8 mouse cellular contexts compared by ENCODE assay signal in the genomic region with DNA sequence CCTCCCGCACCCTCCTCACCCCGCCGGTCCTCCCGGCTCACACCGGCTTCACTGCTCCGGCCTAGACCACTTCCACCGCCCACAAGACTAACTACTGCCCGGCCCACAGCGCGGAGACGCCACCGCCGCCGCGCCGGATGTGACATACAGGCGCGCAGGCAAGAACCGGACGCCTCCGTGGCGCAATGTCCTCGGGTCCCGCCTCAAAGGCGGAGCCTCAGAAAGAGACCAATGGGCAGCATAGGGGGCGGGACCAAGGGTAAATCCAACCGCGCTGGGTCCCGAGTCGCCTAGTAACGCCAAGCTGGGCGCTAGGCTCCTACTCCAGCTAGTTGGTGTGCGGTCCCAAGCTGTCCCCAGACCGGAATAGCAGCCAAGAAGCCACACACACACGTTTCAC. TPM values are rescaled to one million over a fixed set of nuclear protein-coding genes. Genes with fewer than 3 reads are reported as not detected.
DNase-seq lines count a peak whose midpoint lies in the region; ATAC-seq and TF ChIP-seq lines count a peak whose summit lies in the region.

Gene Zbtb48 (minus strand): TSS at position 148 of the 400 bp plus-strand sequence.

- no peaks in the 10 kb centered on the region for H3K9me3 ChIP-seq in heart, embryonic 12.5 days (replicated peaks)
- H3K9me3 ChIP-seq in kidney, postnatal 0 days (replicated peaks; ENCODE audit: low read length) = no peaks in the 10 kb centered on the region
- no peaks in the 10 kb centered on the region for H3K9me3 ChIP-seq in liver, embryonic 11.5 days (ENCODE audit: control insufficient read depth, low read length)
- no peaks in the 10 kb centered on the region for H3K9me3 ChIP-seq in stomach, embryonic 14.5 days (ENCODE audit: control insufficient read depth, low read depth, low read length)

- peak within 1 kb of the TSS; percentile 79 for H3K4me3 ChIP-seq in heart, embryonic 12.5 days
- peak within 1 kb of the TSS; percentile 66 for H3K4me3 ChIP-seq in kidney, postnatal 0 days (replicated peaks; ENCODE audit: low read depth, low read length)
- H3K4me3 ChIP-seq in liver, embryonic 11.5 days (ENCODE audit: low read depth, low read length) = peak within 1 kb of the TSS; percentile 79
- peak within 1 kb of the TSS; percentile 63 for H3K4me3 ChIP-seq in stomach, embryonic 14.5 days (ENCODE audit: low read depth, low read length)

- H3K4me2 ChIP-seq in heart, embryonic 12.5 days = peak within 1 kb of the TSS; percentile 95
- peak within 1 kb of the TSS; percentile 75 for H3K4me2 ChIP-seq in kidney, postnatal 0 days (ENCODE audit: low read length)
- peak within 1 kb of the TSS; percentile 98 for H3K4me2 ChIP-seq in liver, embryonic 11.5 days
- H3K4me2 ChIP-seq in stomach, embryonic 14.5 days (replicated peaks; ENCODE audit: low read depth, low read length) = peak within 1 kb of the TSS; percentile 86

- DNase-seq in CD4-positive helper T cell, adult 2 months (ENCODE audit: low read depth, low spot score) = peak; percentile 96
- peak; percentile 92 for DNase-seq in brain, embryonic 18.5 days (ENCODE audit: low read depth, low spot score)
- peak; percentile 99 for DNase-seq in kidney, postnatal 0 days (ENCODE audit: low spot score)
- peak; percentile 91 for DNase-seq in liver, embryonic 11.5 days (ENCODE audit: low spot score)
- peak; percentile 96 for DNase-seq in naive thymus-derived CD4-positive, alpha-beta T cell, adult 2 months (ENCODE audit: low read depth)

- H3K4me1 ChIP-seq in heart, embryonic 12.5 days (replicated peaks) = peaks cover 44% of the 10 kb centered on the region
- H3K4me1 ChIP-seq in kidney, postnatal 0 days (replicated peaks; ENCODE audit: insufficient read depth, low read length) = peaks cover 22% of the 10 kb centered on the region
- H3K4me1 ChIP-seq in liver, embryonic 11.5 days (replicated peaks; ENCODE audit: control insufficient read depth, insufficient read depth, low read length) = peaks cover 30% of the 10 kb centered on the region
- peaks cover 24% of the 10 kb centered on the region for H3K4me1 ChIP-seq in stomach, embryonic 14.5 days (ENCODE audit: control insufficient read depth, insufficient read depth, low read length)

- TF ChIP-seq CTCF in kidney, postnatal 0 days (IDR thresholded peaks at IDR 0.05; ENCODE audit: low read depth) = no peak

- H3K36me3 ChIP-seq in heart, embryonic 12.5 days = peaks cover 20% of the 10 kb centered on the region
- H3K36me3 ChIP-seq in kidney, postnatal 0 days (ENCODE audit: insufficient read depth, low read length) = no peaks in the 10 kb centered on the region
- H3K36me3 ChIP-seq in liver, embryonic 11.5 days (ENCODE audit: control insufficient read depth, insufficient read depth, low read length) = peaks cover 9% of the 10 kb centered on the region; the same call in 1 of the 2 replicates
- peaks cover 9% of the 10 kb centered on the region for H3K36me3 ChIP-seq in stomach, embryonic 14.5 days (ENCODE audit: control insufficient read depth, insufficient read depth, low read length)

- peak within 1 kb of the TSS; percentile 59; the same call in 1 of the 2 replicates for H3K27ac ChIP-seq in heart, embryonic 12.5 days (ENCODE audit: poor library complexity, severe bottlenecking)
- H3K27ac ChIP-seq in kidney, postnatal 0 days = peak within 1 kb of the TSS; percentile 76
- peak within 1 kb of the TSS; percentile 75 for H3K27ac ChIP-seq in liver, embryonic 11.5 days (ENCODE audit: low read depth, low read length)
- 0 out of 2 replicates have a peak within 1 kb of the TSS, but pooled peaks have one; percentile 56 for H3K27ac ChIP-seq in stomach, embryonic 14.5 days (ENCODE audit: low read length)

- under 1% methylated on average over 35 of the region's 35 CpGs for WGBS in heart, embryonic 12.5 days
- under 1% methylated on average over 30 of the region's 35 CpGs for WGBS in kidney, postnatal 0 days
- WGBS in liver, embryonic 11.5 days = 1% methylated on average over 35 of the region's 35 CpGs
- under 1% methylated on average over 35 of the region's 35 CpGs for WGBS in stomach, embryonic 14.5 days

- H3K27me3 ChIP-seq in heart, embryonic 12.5 days (replicated peaks) = peaks cover 16% of the 10 kb centered on the region
- no peaks in the 10 kb centered on the region for H3K27me3 ChIP-seq in kidney, postnatal 0 days (ENCODE audit: insufficient read depth, low read length)
- peaks cover 3% of the 10 kb centered on the region; the same call in 1 of the 2 replicates for H3K27me3 ChIP-seq in liver, embryonic 11.5 days (replicated peaks; ENCODE audit: control insufficient read depth, insufficient read depth, low read length)
- no peaks in the 10 kb centered on the region for H3K27me3 ChIP-seq in stomach, embryonic 14.5 days (ENCODE audit: control insufficient read depth, insufficient read depth, low read length)

- peak; percentile 96 for ATAC-seq in erythroid progenitor cell, adult 5-6 weeks (replicated peaks; ENCODE audit: low FRiP score, poor library complexity, severe bottlenecking)
- peak; percentile 97 for ATAC-seq in heart, embryonic 12.5 days (ENCODE audit: insufficient number of reproducible peaks, low FRiP score)
- peak; percentile 95 for ATAC-seq in kidney, postnatal 0 days (replicated peaks; ENCODE audit: low FRiP score, low read depth)
- ATAC-seq in liver, embryonic 11.5 days (replicated peaks; ENCODE audit: low FRiP score) = peak; percentile 98
- ATAC-seq in stomach, embryonic 14.5 days (ENCODE audit: insufficient number of reproducible peaks, insufficient read depth, low FRiP score, low read depth) = peak; percentile 97

- peak within 1 kb of the TSS; percentile 91 for H3K9ac ChIP-seq in heart, embryonic 12.5 days
- H3K9ac ChIP-seq in kidney, postnatal 0 days (ENCODE audit: low read depth, low read length) = peak within 1 kb of the TSS; percentile 53
- peak within 1 kb of the TSS; percentile 79 for H3K9ac ChIP-seq in liver, embryonic 11.5 days (ENCODE audit: low read depth, low read length)
- peak within 1 kb of the TSS; percentile 59 for H3K9ac ChIP-seq in stomach, embryonic 14.5 days (replicated peaks; ENCODE audit: low read depth, low read length)

RNA-seq across cellular contexts. Expression of gene Zbtb48, which starts in this region (rescaled TPM):
- 5.4 TPM in 1 of 2 replicates, not detected in the other for total RNA-seq in erythroid progenitor cell, adult 5-6 weeks (2015; ENCODE audit: low replicate concordance)
- total RNA-seq in erythroid progenitor cell, adult 5-6 weeks (2017; ENCODE audit: low replicate concordance) = 2.7 and 4.2 TPM in 2 replicates
- polyA plus RNA-seq in heart, embryonic 12.5 days (2016; fragmentation: Nextera tagmentation; extraction: Ambion mirVana) = 13.9 and 15.1 TPM in 2 replicates
- polyA plus RNA-seq in kidney, postnatal 0 days (2015; fragmentation: Nextera tagmentation; extraction: Ambion mirVana) = 14.4 and 16.3 TPM in 2 replicates
- 17.0 and 17.8 TPM in 2 replicates for polyA plus RNA-seq in liver, embryonic 11.5 days (2014; fragmentation: Nextera tagmentation; extraction: Ambion mirVana)
- 18.0 and 21.8 TPM in 2 replicates for polyA plus RNA-seq in stomach, embryonic 14.5 days (2014; fragmentation: Nextera tagmentation; extraction: Ambion mirVana)

Comparison
In these comparisons a context has a peak if more than half of its experiments do, and no peak if none do; other contexts are left out.
1. Peak in every context shown above with its lines: DNase-seq, ATAC-seq, H3K4me3 ChIP-seq and H3K27ac ChIP-seq.